Mouse (Mus musculus): Measurements from ENCODE around the gene Scnn1a. TPM values are rescaled to one million over a fixed set of nuclear protein-coding genes. Genes with fewer than 3 reads are reported as not detected.

Scnn1a gene
- 0.61 and 1.2 TPM in 2 replicates for polyA plus RNA-seq (2012; rRNA removed)

GRCm38 (mm10) chr6:125320323-125320722, at the start of gene Scnn1a:
TSS of gene Scnn1a (plus strand) at chr6:125320659.

GRCm38 (mm10) chr6:125285890-125286289, 34.6 kb upstream of the Scnn1a start, which contains the start of gene Tuba3a:
TSS of gene Tuba3a (minus strand) at chr6:125286042.

GRCm38 (mm10) chr6:125313546-125314230, 6.8 kb upstream of the Scnn1a start, which contains the start of gene Ltbr:
TSS of gene Ltbr (minus strand) at chr6:125313885.

GRCm38 (mm10) chr6:125348721-125349574, 28.5 kb downstream of the Scnn1a start, which contains the start of gene Tnfrsf1a:
TSS of gene Tnfrsf1a (plus strand) at chr6:125349362.

GRCm38 (mm10) chr6:125380372-125381360, 60.2 kb downstream of the Scnn1a start, which contains the start of gene Plekhg6:
TSS of gene Plekhg6 (minus strand) at chr6:125380793.

Other genes starting within 250 kb of the Scnn1a start
- gene Chd4, start 224.7 kb upstream of the Scnn1a start, polyA plus RNA-seq (2012; rRNA removed) = 164 and 215 TPM in 2 replicates
- 45.9 and 58.2 TPM in 2 replicates for gene Nop2, start 188.8 kb upstream of the Scnn1a start, polyA plus RNA-seq (2012; rRNA removed)
- 26.0 and 30.3 TPM in 2 replicates for gene Iffo1, start 175.4 kb upstream of the Scnn1a start, polyA plus RNA-seq (2012; rRNA removed)
- gene Gapdh, start 154.2 kb upstream of the Scnn1a start, polyA plus RNA-seq (2012; rRNA removed) = 3,932 and 4,365 TPM in 2 replicates
- 349 and 495 TPM in 2 replicates for gene Ncapd2, start 129.0 kb upstream of the Scnn1a start, polyA plus RNA-seq (2012; rRNA removed)
- 84.9 and 134 TPM in 2 replicates for gene Mrpl51, start 128.9 kb upstream of the Scnn1a start, polyA plus RNA-seq (2012; rRNA removed)
- 10.6 and 11.9 TPM in 2 replicates for gene Vamp1, start 105.1 kb upstream of the Scnn1a start, polyA plus RNA-seq (2012; rRNA removed)
- gene Tapbpl, start 88.8 kb upstream of the Scnn1a start, polyA plus RNA-seq (2012; rRNA removed) = 1.1 and 1.3 TPM in 2 replicates
- gene Cd27, start 83.6 kb upstream of the Scnn1a start, polyA plus RNA-seq (2012; rRNA removed) = 0.18 and 0.21 TPM in 2 replicates
- 0.06 and 0.26 TPM in 2 replicates for gene Tuba3a, start 34.6 kb upstream of the Scnn1a start, polyA plus RNA-seq (2012; rRNA removed)
- gene Ltbr, start 6.8 kb upstream of the Scnn1a start, polyA plus RNA-seq (2012; rRNA removed) = 15.1 and 22.4 TPM in 2 replicates
- 20.2 and 32.1 TPM in 2 replicates for gene Tnfrsf1a, start 28.7 kb downstream of the Scnn1a start, polyA plus RNA-seq (2012; rRNA removed)
- 0.12 and 0.14 TPM in 2 replicates for gene Plekhg6, start 60.1 kb downstream of the Scnn1a start, polyA plus RNA-seq (2012; rRNA removed)
- 21.6 and 30.2 TPM in 2 replicates for gene Cd9, start 174.1 kb downstream of the Scnn1a start, polyA plus RNA-seq (2012; rRNA removed)
- gene Vwf, start 226.1 kb downstream of the Scnn1a start, polyA plus RNA-seq (2012; rRNA removed) = 14.5 and 17.4 TPM in 2 replicates

Measured in central nervous system, embryonic 11.5 days (tissue).